Mouse (Mus musculus) kidney, adult 10 weeks (tissue): ENCODE results near the gene Eps15. TPM values are rescaled to one million over a fixed set of nuclear protein-coding genes. Genes with fewer than 3 reads are reported as not detected.

Source experiments
- polyA plus RNA-seq: library from polyadenylated mRNA; stranded (reverse); fragments of 350-450 nt; fragmentation: Illumina TruSeq; extraction: RNeasy Lipid Tissue Mini Kit (QIAGEN cat#74804); gene quantifications from one replicate; pipeline ENCODE4 v1.2.3, GENCODE M21; 2014; ENCODE audit warnings: low read depth, low replicate concordance

Eps15 gene
- 110 TPM for polyA plus RNA-seq

DNA sequence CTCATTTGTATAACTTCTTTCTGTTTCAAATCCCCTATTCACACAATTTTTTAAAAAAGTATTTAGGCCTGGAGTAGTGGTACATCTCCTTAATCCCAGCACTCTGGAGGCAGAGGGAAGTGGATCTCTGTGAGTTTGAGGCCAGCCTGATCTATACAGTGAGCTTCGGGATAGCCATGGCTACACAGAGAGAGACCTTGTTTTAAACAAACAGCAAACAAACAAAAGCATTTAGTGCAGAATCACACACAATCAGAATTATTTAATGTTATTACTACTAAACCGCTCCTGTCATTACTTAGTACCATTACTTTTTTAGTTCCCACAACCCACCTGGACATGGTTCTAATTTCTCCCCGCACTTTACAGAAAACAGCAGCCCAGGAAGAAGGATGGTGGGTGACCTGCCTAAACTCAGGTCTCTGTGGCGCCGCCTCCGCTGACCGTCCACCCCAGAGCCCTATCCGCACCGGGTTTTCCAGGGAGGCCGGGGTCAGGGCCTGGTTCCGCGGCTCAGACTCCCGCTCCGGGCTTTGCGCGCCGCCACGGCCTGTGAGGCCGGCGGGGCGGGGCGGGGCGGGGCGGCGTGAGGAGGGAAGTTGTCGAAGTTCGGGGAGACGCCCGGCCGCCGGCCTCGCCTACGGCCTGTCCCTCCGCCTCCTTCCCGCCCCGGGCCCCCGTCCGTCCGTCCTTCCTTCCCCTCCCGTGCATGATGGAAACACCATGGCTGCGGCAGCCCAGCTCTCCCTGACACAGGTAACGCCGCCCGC is at the start of gene Eps15:
Gene Eps15, plus strand, starts transcription at position 580 of the 770 bp plus-strand sequence.

DNA sequence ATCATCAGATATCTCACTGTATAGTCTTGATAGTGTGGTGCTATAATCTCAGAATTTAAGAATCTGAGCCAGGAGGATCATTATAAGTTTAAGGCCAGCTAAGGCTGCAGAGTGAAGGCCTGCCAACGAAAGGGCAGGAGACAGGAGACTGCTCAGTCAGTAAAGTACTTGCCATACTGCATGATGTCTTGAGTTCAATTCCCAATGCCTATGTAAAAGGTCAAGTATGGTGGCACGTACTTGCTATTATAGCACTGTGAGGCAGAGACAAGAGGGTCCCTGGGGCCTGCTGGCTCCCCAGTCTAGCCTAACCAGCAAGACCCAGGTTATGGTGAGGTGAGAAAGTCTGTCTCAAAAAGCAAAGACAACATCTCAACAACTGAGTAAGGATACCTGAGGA is 45.9 kb upstream of the Eps15 start, which contains the start of gene Calr4:
Gene Calr4, plus strand, starts transcription at position 301 of the 400 bp plus-strand sequence.

DNA sequence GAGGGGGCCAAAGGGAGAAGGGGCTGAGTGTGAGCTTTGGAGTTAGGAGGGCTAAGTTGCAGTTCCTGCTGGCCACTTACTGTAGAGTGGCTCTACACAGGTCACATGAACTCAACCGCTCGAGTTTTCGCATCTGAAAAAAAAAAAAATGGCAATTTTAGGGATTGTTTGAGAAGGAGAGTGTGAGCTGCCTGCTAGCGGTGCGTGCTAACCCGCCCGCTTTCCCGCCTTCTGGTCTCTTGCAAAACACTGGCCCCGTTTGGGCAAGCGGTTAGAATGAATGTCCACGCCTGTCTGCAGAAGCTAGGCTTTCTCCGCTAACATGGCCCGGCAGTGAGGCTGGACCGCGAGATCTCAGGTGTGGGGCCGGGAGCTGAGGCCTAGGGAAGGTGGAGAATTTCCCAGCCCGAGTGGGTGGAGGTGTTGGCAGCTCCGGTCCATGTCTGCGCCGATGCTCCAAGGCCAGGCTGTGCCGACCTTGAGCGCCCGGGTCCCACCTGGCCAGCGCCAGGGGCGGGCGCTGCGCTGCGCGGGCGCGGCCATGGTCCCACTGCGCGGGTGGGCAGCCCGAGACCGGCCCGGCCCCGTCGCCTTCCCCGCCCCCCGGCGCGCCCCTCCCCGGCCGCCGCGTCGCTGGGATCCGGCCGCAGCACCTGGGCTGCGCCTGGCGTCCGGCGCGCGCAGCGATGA is 126.6 kb downstream of the Eps15 start, which contains the start of gene Ttc39a:
Gene Ttc39a, plus strand, starts transcription at position 138 of the 690 bp plus-strand sequence.

Other genes with a start within 250 kb of the Eps15 start
- gene Osbpl9, start 78.0 kb upstream of the Eps15 start, polyA plus RNA-seq: 387 TPM
- not detected for gene Calr4, start 45.8 kb upstream of the Eps15 start, polyA plus RNA-seq
- gene Ttc39a, start 126.4 kb downstream of the Eps15 start, polyA plus RNA-seq: 0.97 TPM
- 533 TPM for gene Rnf11, start 204.5 kb downstream of the Eps15 start, polyA plus RNA-seq